Mouse (Mus musculus) cerebellum, adult 9-10 months (tissue): ENCODE results near the gene Mtcl1.

Experiments
- DNase-seq: peaks from one replicate; pipeline ENCODE4 v3.0.0; 2022

Gene Mtcl1

GRCm38 (mm10) chr17:66449460-66450341 lies at the start of gene Mtcl1:
Gene Mtcl1, minus strand, starts transcription at chr17:66449750.
- DNase-seq = peak; percentile 90

GRCm38 (mm10) chr17:66498598-66498997 lies 49.0 kb upstream of the Mtcl1 start:
- DNase-seq = no peak

DNA sequence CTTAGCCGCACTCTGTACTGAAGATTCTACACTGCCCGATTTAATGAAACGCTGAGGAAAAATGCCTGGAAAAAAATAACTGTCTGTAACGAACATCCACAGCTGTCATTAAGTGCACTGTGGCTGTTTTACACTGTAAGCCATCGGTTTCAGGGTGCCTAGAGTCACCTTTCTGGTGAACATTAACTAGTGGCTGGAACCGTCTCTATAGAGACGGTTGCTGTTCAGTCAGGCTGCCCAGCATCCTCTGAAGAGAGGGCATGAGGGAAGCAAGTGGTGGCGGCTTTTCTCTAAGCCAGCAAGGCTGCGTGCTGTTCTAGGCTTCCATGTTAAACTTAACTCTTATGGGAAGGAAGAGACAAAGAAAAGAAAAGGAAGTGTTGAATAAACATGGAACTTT lies 47.0 kb upstream of the Mtcl1 start:
- DNase-seq = no peak

DNA sequence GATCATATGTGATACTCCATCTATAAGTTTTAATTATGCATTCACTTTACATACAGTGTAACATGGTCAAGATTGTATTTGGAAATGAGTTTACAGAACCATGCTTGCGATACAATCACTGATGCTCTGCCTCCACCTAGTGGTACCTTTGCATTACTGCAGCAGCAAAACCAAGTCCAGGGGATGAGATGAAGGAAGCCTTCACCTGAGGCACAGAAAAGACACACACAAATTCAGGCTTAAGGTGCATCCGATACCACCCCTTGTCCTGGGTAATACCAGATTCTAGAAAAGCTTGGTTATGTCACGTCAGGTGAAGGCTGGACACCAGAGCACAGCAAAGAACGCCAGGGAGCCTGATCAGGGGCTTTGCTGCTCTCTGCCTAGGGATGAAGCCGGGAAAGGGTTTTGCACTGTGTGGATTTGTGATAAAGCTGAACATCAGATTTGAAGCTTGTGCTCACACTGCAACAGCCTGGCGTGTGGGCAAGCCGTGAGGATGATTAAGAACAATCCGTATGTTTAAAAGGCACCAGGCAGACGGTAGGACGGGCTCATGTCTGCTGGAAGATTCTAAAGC lies 40.6 kb upstream of the Mtcl1 start:
- peak; percentile 84 for DNase-seq

- no peak for DNase-seq
These were observed 37.0 kb upstream of the Mtcl1 start for GRCm38 (mm10) chr17:66486576-66486975.

DNA sequence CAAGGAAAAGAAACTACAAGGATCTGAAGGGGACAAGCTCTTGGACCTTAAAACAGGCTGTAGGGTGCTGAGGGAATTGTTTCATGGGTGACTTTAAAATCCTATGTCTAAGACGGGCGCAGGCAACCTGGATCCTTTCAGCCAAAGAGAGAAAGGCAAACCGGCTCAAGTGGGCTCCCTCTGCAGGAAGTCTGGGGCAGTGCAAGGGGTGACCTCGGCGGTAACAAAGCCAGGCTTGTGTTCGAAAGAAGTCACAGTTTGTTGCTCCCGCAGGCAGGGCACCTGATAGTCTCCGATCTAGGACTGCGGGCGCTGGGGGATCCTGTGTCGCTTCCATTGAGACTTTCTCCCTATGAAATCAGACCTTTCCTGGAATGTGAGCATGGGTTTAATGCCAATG lies 36.2 kb upstream of the Mtcl1 start:
- peak; percentile 89 for DNase-seq

DNA sequence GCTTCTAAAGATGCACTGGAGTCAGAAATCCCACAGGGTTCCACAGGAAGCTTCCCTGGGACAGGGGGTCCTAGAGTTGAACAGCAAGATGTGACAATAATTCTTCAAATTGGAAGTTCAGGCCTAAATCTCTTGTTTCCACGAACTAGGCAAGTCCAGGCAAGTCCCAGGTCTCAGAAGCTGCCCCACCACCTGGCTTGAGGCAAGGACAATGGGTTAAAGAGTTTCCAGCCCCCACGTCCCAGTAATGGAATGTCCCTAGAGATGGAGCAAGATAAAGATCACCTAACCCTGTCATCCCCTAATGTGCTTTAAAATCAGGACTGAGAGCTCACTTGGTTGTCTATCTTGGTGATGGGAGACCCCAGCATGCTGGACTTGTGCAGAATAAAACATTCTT lies 35.4 kb upstream of the Mtcl1 start:
- no peak for DNase-seq

GRCm38 (mm10) chr17:66483651-66484454 lies 34.3 kb upstream of the Mtcl1 start:
- DNase-seq = no peak

- no peak for DNase-seq
These were observed 31.7 kb upstream of the Mtcl1 start for GRCm38 (mm10) chr17:66481295-66481694.

DNA sequence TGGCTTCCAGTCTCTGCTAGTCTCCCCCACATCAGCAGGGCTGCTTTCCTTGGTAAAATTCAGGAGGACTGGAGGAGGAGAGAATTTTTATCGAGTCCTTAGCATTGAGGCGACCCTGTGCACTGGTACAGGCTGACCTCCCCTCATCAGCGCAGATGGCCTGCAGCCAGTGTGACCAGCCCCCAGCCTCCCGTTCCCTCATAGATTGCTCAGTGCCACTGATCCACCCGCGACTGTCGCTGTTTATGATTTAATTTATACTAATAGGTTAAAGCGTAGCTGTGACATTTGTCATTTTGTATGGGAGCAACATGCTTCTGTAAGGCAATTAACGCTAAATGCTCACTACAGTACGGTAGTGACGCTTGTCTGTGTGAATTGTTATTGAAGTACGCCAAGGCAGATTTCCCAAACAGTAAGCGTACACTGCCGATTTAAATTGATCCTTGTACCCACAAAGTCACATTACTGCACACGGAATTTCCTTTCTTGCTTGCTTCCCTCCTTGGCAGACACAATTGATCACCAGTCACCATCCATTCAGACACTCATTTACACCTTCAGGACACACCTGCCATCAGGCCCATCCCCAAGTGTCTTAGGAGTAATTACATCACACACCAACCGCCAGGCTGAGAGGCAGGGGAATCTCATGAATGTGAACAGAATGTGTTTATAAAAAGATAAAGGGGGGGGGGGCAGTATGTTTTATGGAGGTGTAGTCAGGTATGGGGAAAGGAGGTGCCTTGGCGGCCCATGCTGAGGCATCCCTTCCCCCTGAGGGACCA lies 31.1 kb upstream of the Mtcl1 start:
- no peak for DNase-seq

DNA sequence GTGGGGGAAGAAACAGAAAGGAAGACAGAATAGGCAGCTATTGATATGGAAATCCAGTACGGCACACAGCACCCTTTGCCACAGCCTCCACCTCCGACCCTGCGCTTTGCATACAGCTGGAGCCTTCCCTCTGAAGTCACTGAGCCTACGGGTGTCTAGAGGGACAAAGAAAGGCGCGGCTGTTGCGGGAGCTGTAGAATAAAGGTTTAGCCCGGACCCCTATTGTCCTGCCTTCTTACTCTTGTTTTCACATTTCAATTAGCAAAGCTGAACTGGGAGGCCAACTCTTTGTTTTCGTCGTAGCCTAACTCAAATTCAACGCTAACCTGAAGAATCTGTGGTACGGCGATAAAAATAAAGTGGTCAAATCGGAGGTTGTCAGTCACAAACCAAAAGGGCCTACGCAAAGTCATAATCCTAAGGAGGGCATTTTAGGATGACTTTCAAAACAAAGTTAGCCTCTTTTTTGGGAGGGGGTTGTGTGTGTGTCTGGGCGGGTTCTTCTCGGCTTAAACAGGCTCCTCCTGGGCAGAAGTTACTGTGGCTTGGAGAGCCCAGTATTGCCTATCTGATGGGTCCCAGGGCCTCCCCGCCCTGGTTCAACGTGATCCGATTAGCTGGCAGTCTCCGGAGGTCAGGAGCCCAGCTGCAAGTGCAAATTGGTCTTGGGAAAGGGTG lies 30.4 kb upstream of the Mtcl1 start:
- DNase-seq = no peak

GRCm38 (mm10) chr17:66479311-66479710 lies 29.8 kb upstream of the Mtcl1 start:
- no peak for DNase-seq

- no peak for DNase-seq
These were observed 23.7 kb upstream of the Mtcl1 start for GRCm38 (mm10) chr17:66473205-66473604.

GRCm38 (mm10) chr17:66471775-66472174 lies 22.2 kb upstream of the Mtcl1 start:
- DNase-seq = no peak

DNA sequence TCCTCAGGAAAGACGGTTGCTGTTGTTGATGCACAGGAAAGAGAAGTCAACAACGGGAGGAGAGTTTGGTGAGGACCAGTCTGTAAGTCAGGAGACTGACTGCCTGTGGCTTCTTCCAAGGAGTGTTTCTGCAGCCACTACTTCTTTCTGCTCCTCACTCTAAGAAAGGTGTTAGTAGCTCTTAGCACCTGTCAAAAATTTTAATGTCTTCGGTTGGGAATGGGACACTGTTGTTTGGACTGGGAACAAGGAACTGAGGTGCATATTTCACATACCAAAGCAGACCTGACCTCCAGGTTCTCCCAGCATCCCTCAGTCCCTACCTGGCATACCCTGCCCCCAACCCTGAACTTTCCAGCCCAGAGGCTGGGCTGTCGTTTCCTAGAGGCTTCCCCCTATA lies 21.7 kb upstream of the Mtcl1 start:
- DNase-seq = no peak

GRCm38 (mm10) chr17:66470020-66470419 lies 20.5 kb upstream of the Mtcl1 start:
- no peak for DNase-seq

DNA sequence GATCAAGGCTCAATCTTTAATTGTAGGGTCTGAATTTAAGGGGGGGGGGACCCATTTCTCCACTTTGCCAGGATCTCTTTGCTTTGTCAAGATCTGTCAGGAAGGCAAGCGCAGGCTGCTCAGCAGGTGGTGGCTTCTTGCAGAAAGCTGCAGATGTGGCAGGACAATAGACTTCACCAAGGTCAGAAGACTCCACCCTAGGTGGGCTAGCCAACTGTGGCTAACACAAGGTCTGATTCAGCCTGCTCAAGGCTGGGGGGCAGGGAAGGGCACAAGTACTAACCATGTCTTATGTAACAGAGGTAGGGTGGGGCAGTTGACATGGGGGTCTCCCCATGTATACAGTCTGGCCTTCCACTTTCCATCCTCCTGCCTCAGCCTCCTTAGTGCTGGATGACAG lies 7.7 kb upstream of the Mtcl1 start:
- peak; percentile 14 for DNase-seq

GRCm38 (mm10) chr17:66451143-66451542 lies 1.6 kb upstream of the Mtcl1 start:
- DNase-seq = peak; percentile 95

GRCm38 (mm10) chr17:66450526-66451070 lies 1.0 kb upstream of the Mtcl1 start:
- DNase-seq = peak; percentile 61

DNA sequence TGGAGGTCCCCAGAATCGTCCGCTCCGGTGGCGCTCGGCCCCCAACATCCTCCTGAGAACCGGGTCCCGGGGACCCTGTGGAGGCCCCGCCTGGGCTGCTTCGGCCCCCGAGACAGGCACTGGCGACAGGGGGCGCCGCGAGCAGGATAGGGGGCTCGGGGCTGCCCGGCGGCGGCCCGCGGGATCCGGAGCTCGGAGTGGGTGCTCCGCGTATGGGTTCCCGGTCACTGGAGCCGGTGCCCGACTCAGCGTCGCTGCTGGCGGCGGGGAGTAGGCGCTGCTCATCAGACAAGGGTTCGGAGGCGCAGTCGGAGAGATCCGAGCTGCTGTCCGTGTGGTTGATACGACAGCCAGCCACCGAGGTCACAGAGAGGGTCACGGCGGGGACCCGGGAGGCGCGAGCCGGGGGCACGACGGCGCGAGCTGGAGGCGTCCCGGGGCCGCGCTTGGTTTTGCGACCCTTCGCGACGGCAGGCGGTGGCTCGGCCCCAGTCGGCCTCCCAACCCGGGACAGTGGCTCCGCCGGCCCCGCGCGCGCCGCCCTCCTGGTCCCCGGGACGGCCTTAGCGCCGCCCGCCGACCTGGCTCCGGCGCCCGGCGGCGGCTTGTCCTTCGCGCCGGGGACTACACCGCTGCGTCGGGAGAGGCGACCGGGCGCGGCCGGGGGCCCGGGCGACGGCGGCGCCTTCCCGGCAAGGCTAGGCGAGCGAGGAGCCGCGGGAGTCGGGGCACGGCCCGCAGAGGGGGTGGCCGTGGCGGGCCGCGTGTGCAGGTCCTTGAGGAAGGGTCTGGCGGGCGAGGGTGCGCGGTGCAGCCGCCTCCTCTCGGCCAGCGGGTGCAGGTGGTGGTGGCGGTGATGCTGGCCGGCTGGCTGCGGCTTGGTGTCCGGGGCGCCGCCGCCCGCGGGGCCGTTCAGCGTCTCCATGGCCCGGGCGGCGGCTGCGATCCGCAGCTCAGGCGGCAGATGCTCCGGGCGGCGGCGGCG lies 837 bp downstream of the Mtcl1 start:
- DNase-seq = no peak

- DNase-seq = peak; percentile 64
These were observed 1.6 kb downstream of the Mtcl1 start for GRCm38 (mm10) chr17:66447978-66448377.
